Mouse (Mus musculus) stomach, postnatal 0 days (tissue): ENCODE measurements at regions not wholly inside any gene's neighbourhood (a gene's known extent, or its start where the extent isn't known, plus 50 kb on each side); places are given as distances from the start of the nearest gene placed in this dataset.

Experiments used
- CTCF ChIP-seq: IDR thresholded peaks from 2 replicates; pipeline ENCODE4 v1.5.1; 2016; ENCODE audit warnings: antibody characterized with exemption, low read depth, mild to moderate bottlenecking, moderate library complexity
- EP300 ChIP-seq: optimal IDR thresholded peaks from 2 replicates; pipeline ENCODE3; 2016; ENCODE audit warnings: antibody characterized with exemption

DNA sequence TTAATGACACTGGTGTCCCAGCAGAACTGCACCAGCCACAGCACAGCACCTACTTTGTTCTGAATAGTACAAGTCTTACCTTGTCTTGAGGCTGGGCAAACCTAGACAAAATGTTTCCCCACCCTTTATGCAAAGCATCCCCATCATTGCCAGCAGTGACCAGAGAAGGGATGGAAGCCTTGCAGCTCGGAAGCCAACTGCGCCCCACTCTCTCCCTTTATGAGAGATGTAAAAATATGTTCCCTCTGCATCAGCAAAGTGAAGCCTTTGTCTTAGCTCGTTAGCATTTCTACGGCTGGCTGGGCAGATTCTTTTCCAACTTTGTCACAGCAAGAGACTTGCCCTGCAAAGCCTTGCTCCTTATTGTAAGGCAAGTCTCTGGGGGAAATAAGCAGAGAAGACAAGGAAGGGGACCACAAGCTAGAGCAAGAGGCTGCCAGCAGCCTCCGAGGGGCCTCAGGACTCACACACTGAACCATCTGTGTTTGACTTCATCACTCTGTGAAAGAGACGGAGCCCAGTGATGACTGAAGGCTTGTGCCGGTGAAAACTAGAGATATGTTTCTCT is 206.5 kb upstream of the Egln3 start:
- TF ChIP-seq CTCF, result no peak
- TF ChIP-seq EP300, result no peak
